Mouse (Mus musculus) frontal cortex, postnatal 25 days (tissue): Measurements from ENCODE around the gene Gtf2h1.
A peak's percentile ranks its signal among the peaks of the same experiment; 100 is the strongest.
"Not testable (repeated sequence)": the region's sequence is repeated elsewhere in the genome, so short reads cannot be mapped to it uniquely, and the experiment has no call there.

Experiments used
- DNase-seq, 2 experiments: peaks; one replicate each; pipeline ENCODE4 v3.0.0; 2022; ENCODE audit warnings: low spot score in 2 of 2

Gtf2h1 gene

GRCm38 (mm10) chr7:46830799-46831590 is 35.1 kb downstream of the Gtf2h1 start:
- no peak for DNase-seq

- no peak for DNase-seq
Observed at GRCm38 (mm10) chr7:46831693-46832092, 35.8 kb downstream of the Gtf2h1 start.

- DNase-seq, result not testable (repeated sequence)
Observed at GRCm38 (mm10) chr7:46832112-46832810, 36.4 kb downstream of the Gtf2h1 start.

GRCm38 (mm10) chr7:46833266-46833665 is 37.4 kb downstream of the Gtf2h1 start:
- no peak for DNase-seq

GRCm38 (mm10) chr7:46833670-46834255 is 37.9 kb downstream of the Gtf2h1 start:
- no peak for DNase-seq

- DNase-seq, result no peak
Observed at GRCm38 (mm10) chr7:46834994-46835610, 39.2 kb downstream of the Gtf2h1 start.

GRCm38 (mm10) chr7:46836357-46836756 is 40.5 kb downstream of the Gtf2h1 start:
- no peak for DNase-seq

GRCm38 (mm10) chr7:46837073-46837472 is 41.2 kb downstream of the Gtf2h1 start:
- DNase-seq, result no peak

GRCm38 (mm10) chr7:46838104-46838671 is 42.3 kb downstream of the Gtf2h1 start:
- no peak for DNase-seq

GRCm38 (mm10) chr7:46838891-46839302 is 43.0 kb downstream of the Gtf2h1 start:
- DNase-seq, result peak; percentile 55 to 67

- DNase-seq, result no peak
Observed at GRCm38 (mm10) chr7:46839446-46839845, 43.5 kb downstream of the Gtf2h1 start.

GRCm38 (mm10) chr7:46839861-46840260 is 44.0 kb downstream of the Gtf2h1 start:
- no peak for DNase-seq

- no peak for DNase-seq
Observed at GRCm38 (mm10) chr7:46840326-46840725, 44.4 kb downstream of the Gtf2h1 start.

- no peak for DNase-seq
Observed at GRCm38 (mm10) chr7:46840787-46841525, 45.1 kb downstream of the Gtf2h1 start, which contains the start of gene Ldha. Gene Ldha, plus strand, starts transcription at chr7:46841475.

- DNase-seq, result no peak
Observed at GRCm38 (mm10) chr7:46842278-46842677, 46.4 kb downstream of the Gtf2h1 start.

GRCm38 (mm10) chr7:46843576-46843975 is 47.7 kb downstream of the Gtf2h1 start:
- no peak for DNase-seq

GRCm38 (mm10) chr7:46845211-46845977 is 49.5 kb downstream of the Gtf2h1 start:
- DNase-seq, result peak; percentile 83 to 89

GRCm38 (mm10) chr7:46845978-46846485 is 50.1 kb downstream of the Gtf2h1 start:
- DNase-seq, result peak in 1 of 2 experiments; percentile 26

- peak; percentile 22 to 34 for DNase-seq
Observed at GRCm38 (mm10) chr7:46846486-46847244, 50.8 kb downstream of the Gtf2h1 start.
